Mouse (Mus musculus): Measurements from ENCODE around the gene Mpnd.

- TF ChIP-seq CTCF (IDR thresholded peaks at IDR 0.05; ENCODE audit: control insufficient read depth, insufficient read depth, insufficient read length) = no peak
- TF ChIP-seq MAX (IDR thresholded peaks at IDR 0.05) = no peak
- no peak for TF ChIP-seq USF1 (IDR thresholded peaks at IDR 0.05; ENCODE audit: low read depth)
Measured at GRCm38 (mm10) chr17:56015293-56015692, 9.8 kb downstream of the Mpnd start.

Data from C2C12 (cell line).